8 mouse cellular contexts compared by ENCODE assay signal in the genomic region with DNA sequence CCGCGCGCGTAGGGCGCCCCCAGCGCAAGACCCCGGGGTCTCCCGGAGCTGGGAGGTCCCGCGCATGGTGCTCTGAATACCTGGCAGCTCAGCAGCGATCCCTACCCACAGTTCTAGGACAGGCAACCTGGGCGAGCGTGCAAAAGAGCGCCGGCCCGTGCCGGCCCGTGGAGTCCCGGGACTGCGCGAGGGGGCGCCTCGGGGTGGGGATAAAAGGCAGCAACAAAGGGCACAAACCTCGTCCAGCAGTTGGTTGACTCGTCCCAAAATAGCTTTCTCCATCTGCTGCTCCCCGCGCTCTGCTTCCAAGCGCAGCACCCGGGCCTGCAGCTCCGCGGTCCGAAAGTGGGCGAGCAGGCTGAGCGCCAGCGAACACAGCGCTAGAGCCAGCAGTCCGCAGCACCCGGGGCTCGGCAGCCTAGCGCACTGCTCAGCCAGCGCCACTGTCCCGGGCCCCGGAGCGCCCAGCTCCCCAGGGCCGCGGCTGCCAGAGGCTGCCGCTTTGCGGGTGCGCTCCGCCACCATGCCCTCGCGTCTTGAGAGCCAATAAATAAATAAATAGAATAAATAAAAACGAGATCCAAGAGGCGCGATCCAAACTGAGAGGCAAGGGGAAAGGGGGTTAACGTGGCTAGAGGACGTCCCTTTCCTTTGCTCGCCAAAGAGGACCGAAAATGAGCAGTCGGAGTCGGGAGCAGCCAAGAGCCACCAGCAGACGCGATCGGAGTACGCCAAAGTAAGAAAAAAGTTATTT. TPM values are rescaled to one million over a fixed set of nuclear protein-coding genes. Genes with fewer than 3 reads are reported as not detected.
A peak's percentile ranks its signal among the peaks of the same experiment; 100 is the strongest.
DNase-seq lines count a peak whose midpoint lies in the region.

No protein-coding gene starts in this region.

- peak; percentile 54 to 69 for DNase-seq in left cerebral cortex, adult 18-20 months (ENCODE audit: low spot score in 2 of 2)
- DNase-seq in left cerebral cortex, adult 11 months (ENCODE audit: low spot score) = no peak
- peak; percentile 58 to 71 for DNase-seq in cerebellum, postnatal 14 days
- peak; percentile 30 for DNase-seq in gastrocnemius, postnatal 25 days
- peak; percentile 72 to 77 for DNase-seq in kidney, postnatal 4 days
- DNase-seq in lung, postnatal 10 days = peak; percentile 57
- DNase-seq in right cerebral cortex, postnatal 10 days (ENCODE audit: low spot score in 2 of 2) = peak; percentile 49 to 58
- no peak for DNase-seq in T-cell, adult 2 months (ENCODE audit: low spot score)

RNA-seq across cellular contexts. Expression of a gene that starts 0.6 kb away (rescaled TPM):
- total RNA-seq in left cerebral cortex, adult 18-20 months (2021) = 1 to 10 TPM; 2.1 to 2.2 TPM
- total RNA-seq in gastrocnemius, postnatal 25 days (2021) = 1 to 10 TPM; 1.0 to 1.4 TPM

Comparison
In these comparisons a context has a peak if more than half of its experiments do, and no peak if none do; other contexts are left out.
1. DNase-seq: peak in left cerebral cortex, adult 18-20 months (2 of 2), cerebellum, postnatal 14 days (2 of 2), gastrocnemius, postnatal 25 days (single experiment), kidney, postnatal 4 days (2 of 2), lung, postnatal 10 days (single experiment) and right cerebral cortex, postnatal 10 days (2 of 2); none in left cerebral cortex, adult 11 months (single experiment) and T-cell, adult 2 months (single experiment).